Mouse (Mus musculus) CH12.LX (cell line): Measurements from ENCODE around the gene Gm45716. TPM values are rescaled to one million over a fixed set of nuclear protein-coding genes. Genes with fewer than 3 reads are reported as not detected.
A peak's percentile ranks its signal among the peaks of the same experiment; 100 is the strongest.

Source experiments
- DNase-seq: peaks from one replicate; pipeline ENCODE4 v3.0.0-alpha.2; 2013; ENCODE audit errors: extremely low read depth
- H3K27ac ChIP-seq: 2 replicates; pipeline ENCODE4 v1.5.1; 2012; ENCODE audit warnings: low read depth, mild to moderate bottlenecking, control low read depth, moderate library complexity; ENCODE audit not compliant: insufficient read depth
- H3K27me3 ChIP-seq: replicated peaks from 2 replicates; pipeline ENCODE3; 2012; ENCODE audit warnings: inconsistent platforms
- H3K36me3 ChIP-seq, 2 experiments: replicated peaks in 1 of 2; 2 replicates each; pipeline versions ENCODE3 to v1.6.1; 2012; ENCODE audit warnings: inconsistent platforms in 1 of 2, low read length in 1 of 2, mild to moderate bottlenecking in 1 of 2, mixed read lengths in 1 of 2, moderate library complexity in 1 of 2; ENCODE audit not compliant: control insufficient read depth in 1 of 2, insufficient read depth in 1 of 2
- H3K4me1 ChIP-seq, 2 experiments: 2 replicates each; pipeline ENCODE4 v1.6.1; 2012; ENCODE audit warnings: inconsistent platforms in 1 of 2, moderate library complexity in 1 of 2; ENCODE audit not compliant: insufficient read depth in 2 of 2, control insufficient read depth in 1 of 2
- H3K4me2 ChIP-seq: 2 replicates; pipeline ENCODE4 v1.6.1; 2012; ENCODE audit warnings: low read depth, mild to moderate bottlenecking, control low read depth; ENCODE audit not compliant: poor library complexity, insufficient read depth, severe bottlenecking
- H3K4me3 ChIP-seq, 3 experiments: fragments of 150-350 bp in 1 of 3; sonication (generic) in 1 of 3; replicated peaks in 1 of 3; 2 replicates each; pipeline versions ENCODE3 to v1.5.1; 2011 to 2012; ENCODE audit warnings: low read depth in 2 of 3, low read length in 2 of 3, mild to moderate bottlenecking in 2 of 3, moderate library complexity in 2 of 3, control low read depth in 1 of 3, improper control_type of control experiment in 1 of 3, inconsistent platforms in 1 of 3, mixed read lengths in 1 of 3; ENCODE audit not compliant: poor library complexity in 1 of 3
- H3K79me2 ChIP-seq: replicated peaks from 2 replicates; pipeline ENCODE4 v1.6.1; 2012; ENCODE audit warnings: mild to moderate bottlenecking, moderate library complexity; ENCODE audit not compliant: control insufficient read depth, poor library complexity, insufficient read depth, severe bottlenecking; ENCODE audit errors: extremely low read depth
- H3K9ac ChIP-seq: 2 replicates; pipeline ENCODE4 v1.6.1; 2012; ENCODE audit warnings: low read depth, mild to moderate bottlenecking, control low read depth, moderate library complexity; ENCODE audit not compliant: insufficient read depth
- H3K9me3 ChIP-seq: replicated peaks from 2 replicates; pipeline ENCODE3; 2012; ENCODE audit warnings: low read length, inconsistent platforms, mixed read lengths
- BHLHE40 ChIP-seq: IDR thresholded peaks from 2 replicates; pipeline ENCODE4 v1.6.1; 2011; ENCODE audit warnings: mild to moderate bottlenecking, low read depth, low read length, improper control_type of control experiment
- CHD2 ChIP-seq: IDR thresholded peaks from 2 replicates; pipeline ENCODE4 v1.6.1; 2011; ENCODE audit warnings: low read length, improper control_type of control experiment
- EP300 ChIP-seq: IDR thresholded peaks from 2 replicates; pipeline ENCODE4 v1.6.1; 2011; ENCODE audit warnings: low read length, improper control_type of control experiment
- ETS1 ChIP-seq: conservative IDR thresholded peaks from 2 replicates; pipeline ENCODE4 v1.6.1; 2012; ENCODE audit warnings: low read depth, mild to moderate bottlenecking, inconsistent platforms, low read length, improper control_type of control experiment, moderate library complexity
- IRF4 ChIP-seq: IDR thresholded peaks from 2 replicates; pipeline ENCODE4 v1.6.1; 2014; ENCODE audit warnings: low read depth, mild to moderate bottlenecking, inconsistent platforms, low read length, improper control_type of control experiment
- JUND ChIP-seq: conservative IDR thresholded peaks from 2 replicates; pipeline ENCODE4 v1.6.1; 2011; ENCODE audit warnings: low read depth, low read length, improper control_type of control experiment
- KAT2A ChIP-seq: IDR thresholded peaks from 2 replicates; pipeline ENCODE4 v1.6.1; 2012; ENCODE audit warnings: low read length, improper control_type of control experiment, inconsistent platforms; ENCODE audit not compliant: insufficient replicate concordance
- MAFK ChIP-seq: IDR thresholded peaks from 2 replicates; pipeline ENCODE4 v1.6.1; 2011; ENCODE audit warnings: low read length, improper control_type of control experiment; ENCODE audit not compliant: insufficient replicate concordance
- MEF2A ChIP-seq: IDR thresholded peaks from 2 replicates; pipeline ENCODE4 v1.6.1; 2014; ENCODE audit warnings: low read depth, mild to moderate bottlenecking, inconsistent platforms, low read length, improper control_type of control experiment, borderline replicate concordance
- MYC ChIP-seq: IDR thresholded peaks from 2 replicates; pipeline ENCODE4 v1.6.1; 2011; ENCODE audit warnings: low read depth, mild to moderate bottlenecking, improper control_type of control experiment, low read length
- POLR2A ChIP-seq: IDR thresholded peaks from 2 replicates; pipeline ENCODE4 v1.6.1; 2011; ENCODE audit warnings: low read depth, mild to moderate bottlenecking, improper control_type of control experiment, low read length
- RAD21 ChIP-seq: IDR thresholded peaks from 2 replicates; pipeline ENCODE4 v1.6.1; 2011; ENCODE audit warnings: low read depth, mild to moderate bottlenecking, low read length, improper control_type of control experiment, moderate library complexity
- RCOR1 ChIP-seq: conservative IDR thresholded peaks from 2 replicates; pipeline ENCODE4 v1.6.1; 2012; ENCODE audit warnings: low read depth, mild to moderate bottlenecking, inconsistent platforms, low read length, improper control_type of control experiment
- SIN3A ChIP-seq: IDR thresholded peaks from 2 replicates; pipeline ENCODE4 v1.6.1; 2012; ENCODE audit warnings: low read length, improper control_type of control experiment, inconsistent platforms
- USF1 ChIP-seq: IDR thresholded peaks from 2 replicates; pipeline ENCODE4 v1.6.1; 2014; ENCODE audit warnings: low read depth, mild to moderate bottlenecking, inconsistent platforms, low read length, improper control_type of control experiment
- ZKSCAN1 ChIP-seq: IDR thresholded peaks from 2 replicates; pipeline ENCODE4 v1.6.1; 2012; ENCODE audit warnings: low read depth, inconsistent platforms, low read length, improper control_type of control experiment, borderline replicate concordance
- ZMIZ1 ChIP-seq: IDR thresholded peaks from 2 replicates; pipeline ENCODE4 v1.6.1; 2012; ENCODE audit warnings: low read depth, mild to moderate bottlenecking, inconsistent platforms, low read length, improper control_type of control experiment
- ZNF384 ChIP-seq: IDR thresholded peaks from 2 replicates; pipeline ENCODE4 v1.6.1; 2012; ENCODE audit warnings: low read depth, low read length, improper control_type of control experiment, inconsistent platforms
- dilution Hi-C: fragments of 300-500 bp; cut with MboI; formaldehyde crosslinking; loops from 2 replicates; pipeline ENCODE4 v1.14.3; 2020; ENCODE audit warnings: low sequenced_read_pairs; ENCODE audit not compliant: extremely low pct_unique_long_range_greater_than_20kb, extremely low pct_ligation_motif_present
- in situ Hi-C: fragments of 300-500 bp; cut with MboI; formaldehyde crosslinking; loops from 3 replicates; pipeline ENCODE4 v1.14.3; 2019; ENCODE audit warnings: low sequenced_read_pairs, low pct_ligation_motif_present, low pct_unique_long_range_greater_than_20kb, mixed read lengths
- polyA plus RNA-seq: library from polyadenylated mRNA; unstranded; fragments of >175 nt; gene quantifications from 2 replicates; pipeline ENCODE4 v1.2.1, GENCODE M21; 2012; ENCODE audit warnings: low read depth; ENCODE audit not compliant: insufficient read length
- total RNA-seq, 2 experiments: library from RNA; depleted of rRNA; stranded (reverse); fragments of 300-350 nt in 1 of 2; fragments of >200 nt in 1 of 2; gene quantifications; 2 replicates each; pipeline ENCODE4 v1.2.3; 2012 to 2014

Gene Gm45716
- total and polyA plus RNA-seq, 3 experiments = 3.0 to 15.9 (median 9.9) TPM

- Histone ChIP-seq H3K9ac (peak overlapping the region; percentile 85), H3K36me3 (peaks cover 0 to 31% of the 10 kb centered on the region in 2 experiments), H3K27ac (no peak overlapping the region), H3K27me3 (no peaks in the 10 kb centered on the region), H3K4me1 (peaks cover 16 to 58% of the 10 kb centered on the region in 2 experiments), H3K4me2 (peak overlapping the region; percentile 26), H3K4me3 (peak overlapping the region; percentile 78 to 87 (median 86)), H3K9me3 (no peaks in the 10 kb centered on the region), H3K79me2 (no peaks in the 10 kb centered on the region; the same call in 1 of the 2 replicates)
- peak; percentile 49; the same call in 1 of the 2 replicates for TF ChIP-seq SIN3A
- no peak for TF ChIP-seq ZNF384
- in situ Hi-C loops = no loop called here
- dilution Hi-C loops = no loop called here
- DNase-seq = no peak
Measured at GRCm38 (mm10) chr11:90250189-90250588, 62.7 kb downstream of the Gm45716 start.

- Histone ChIP-seq H3K79me2 (no peaks in the 10 kb centered on the region; the same call in 1 of the 2 replicates), H3K36me3 (peaks cover 0 to 34% of the 10 kb centered on the region in 2 experiments), H3K4me1 (peaks cover 13 to 53% of the 10 kb centered on the region in 2 experiments), H3K27me3 (no peaks in the 10 kb centered on the region), H3K9me3 (no peaks in the 10 kb centered on the region), H3K27ac (no peak overlapping the region), H3K4me2 (peak overlapping the region; percentile 26), H3K9ac (peak overlapping the region; percentile 85; the same call in 1 of the 2 replicates), H3K4me3 (peak overlapping the region in 2 of 3 experiments; percentile 78 to 86)
- no peak for TF ChIP-seq RCOR1
- no peak for TF ChIP-seq POLR2A
- no peak for TF ChIP-seq ZMIZ1
- 0 out of 2 replicates have a peak, but pooled peaks have one; percentile 18 for TF ChIP-seq MEF2A
- no peak for TF ChIP-seq USF1
- TF ChIP-seq CHD2 = no peak
- TF ChIP-seq EP300 = no peak
- TF ChIP-seq ZKSCAN1 = no peak
- TF ChIP-seq IRF4 = 0 out of 2 replicates have a peak, but pooled peaks have one; percentile 11
- TF ChIP-seq MAFK = no peak
- no peak for TF ChIP-seq MYC
- TF ChIP-seq JUND = no peak
- TF ChIP-seq BHLHE40 = no peak
- TF ChIP-seq ETS1 = no peak
- 0 out of 2 replicates have a peak, but pooled peaks have one; percentile 22 for TF ChIP-seq KAT2A
- TF ChIP-seq RAD21 = no peak
- in situ Hi-C loops (no loop called here), dilution Hi-C loops (no loop called here)
- no peak for DNase-seq
Measured at GRCm38 (mm10) chr11:90250730-90251129, 63.2 kb downstream of the Gm45716 start.
